In the genomic region with DNA sequence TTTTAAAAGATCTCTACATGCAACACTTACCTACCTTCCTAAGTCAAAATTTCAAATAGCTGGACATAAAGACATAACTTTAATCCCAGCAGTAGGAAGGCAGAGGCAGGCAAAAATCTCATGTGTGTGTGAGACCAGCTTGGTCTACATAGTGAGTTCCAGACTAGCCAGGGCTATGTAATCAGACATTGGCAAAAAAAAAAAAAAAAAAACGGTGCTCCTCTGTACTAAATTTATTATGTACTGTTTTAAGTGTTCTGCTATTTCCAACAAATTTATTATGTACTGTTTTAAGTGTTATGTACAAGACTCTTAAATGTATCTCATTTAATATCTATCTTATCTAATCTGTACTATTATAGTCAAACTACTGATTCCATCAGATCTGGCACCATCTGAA, we compare ENCODE assay signal across 30 mouse cellular contexts.
"Had no signal": no experiment of that assay in that cellular context is flagged by ENCODE, and none has a peak within 500 bp of the region (broad histone marks: within the 10 kb centered on the region; RNA-seq: fewer than 3 reads in every experiment).

No protein-coding gene starts in this region.

- H3K27ac ChIP-seq: limb, embryonic 10.5 days; limb, embryonic 12.5 days; limb, embryonic 13.5 days; limb, embryonic 15.5 days; liver, embryonic 12.5 days; liver, embryonic 13.5 days; liver, embryonic 14.5 days; liver, embryonic 15.5 days; lung, embryonic 15.5 days; macrophage; midbrain, embryonic 10.5 days; midbrain, embryonic 12.5 days; midbrain, embryonic 13.5 days; midbrain, embryonic 15.5 days; neural tube, embryonic 12.5 days had no signal

- H3K4me3 ChIP-seq: limb, embryonic 10.5 days; limb, embryonic 12.5 days; limb, embryonic 13.5 days; limb, embryonic 15.5 days; liver, embryonic 12.5 days; liver, embryonic 13.5 days; liver, embryonic 15.5 days; lung, embryonic 15.5 days; megakaryocyte, embryonic 14.5 days; midbrain, embryonic 10.5 days; midbrain, embryonic 12.5 days; midbrain, embryonic 13.5 days; midbrain, embryonic 15.5 days; myocyte; neural tube, embryonic 12.5 days had no signal

- H3K27me3 ChIP-seq: limb, embryonic 12.5 days; limb, embryonic 13.5 days; limb, embryonic 15.5 days; liver, embryonic 12.5 days; liver, embryonic 13.5 days; liver, embryonic 15.5 days; lung, embryonic 15.5 days; megakaryocyte, embryonic 14.5 days; midbrain, embryonic 12.5 days; midbrain, embryonic 13.5 days; midbrain, embryonic 15.5 days; neural tube, embryonic 12.5 days had no signal

- H3K9ac ChIP-seq: limb, embryonic 12.5 days; limb, embryonic 13.5 days; limb, embryonic 15.5 days; liver, embryonic 12.5 days; liver, embryonic 13.5 days; liver, embryonic 14.5 days; liver, embryonic 15.5 days; liver, postnatal 0 days; lung, embryonic 14.5 days; lung, embryonic 15.5 days; midbrain, embryonic 12.5 days; midbrain, embryonic 13.5 days; midbrain, embryonic 15.5 days; neural tube, embryonic 12.5 days had no signal

- H3K4me2 ChIP-seq: limb, embryonic 12.5 days; limb, embryonic 13.5 days; limb, embryonic 15.5 days; liver, embryonic 11.5 days; liver, embryonic 12.5 days; liver, embryonic 13.5 days; liver, embryonic 15.5 days; lung, embryonic 14.5 days; lung, embryonic 15.5 days; midbrain, embryonic 11.5 days; midbrain, embryonic 12.5 days; midbrain, embryonic 13.5 days; midbrain, embryonic 15.5 days; neural tube, embryonic 12.5 days had no signal

- H3K36me3 ChIP-seq: midbrain, embryonic 15.5 days had no signal

- H3K9me3 ChIP-seq: limb, embryonic 10.5 days; limb, embryonic 13.5 days; limb, embryonic 15.5 days; liver, embryonic 13.5 days; liver, embryonic 15.5 days; lung, embryonic 15.5 days; megakaryocyte, embryonic 14.5 days; midbrain, embryonic 10.5 days; midbrain, embryonic 13.5 days; midbrain, embryonic 15.5 days; neural tube, embryonic 12.5 days had no signal

- H3K4me1 ChIP-seq: limb, embryonic 10.5 days; limb, embryonic 12.5 days; limb, embryonic 15.5 days; liver, embryonic 15.5 days; lung, embryonic 15.5 days; midbrain, embryonic 10.5 days; midbrain, embryonic 12.5 days; midbrain, embryonic 13.5 days; midbrain, embryonic 15.5 days; neural tube, embryonic 12.5 days had no signal

- DNase-seq: left cerebral cortex, postnatal 4 days; liver; liver, embryonic 13.5 days; liver, postnatal 0 days; lung, adult 18-20 months; lung, adult 2 months; lung, embryonic 14.5 days; lung, postnatal 10 days; lung, postnatal 14 days; lung, postnatal 36 days; lung, postnatal 4 days; midbrain, embryonic 14.5 days had no signal
